Mouse (Mus musculus): ENCODE measurements at regions not wholly inside any gene's neighbourhood (a gene's known extent, or its start where the extent isn't known, plus 50 kb on each side); places are given as distances from the start of the nearest gene placed in this dataset.
"Not testable (repeated sequence)": the region's sequence is repeated elsewhere in the genome, so short reads cannot be mapped to it uniquely, and the experiment has no call there.

DNA sequence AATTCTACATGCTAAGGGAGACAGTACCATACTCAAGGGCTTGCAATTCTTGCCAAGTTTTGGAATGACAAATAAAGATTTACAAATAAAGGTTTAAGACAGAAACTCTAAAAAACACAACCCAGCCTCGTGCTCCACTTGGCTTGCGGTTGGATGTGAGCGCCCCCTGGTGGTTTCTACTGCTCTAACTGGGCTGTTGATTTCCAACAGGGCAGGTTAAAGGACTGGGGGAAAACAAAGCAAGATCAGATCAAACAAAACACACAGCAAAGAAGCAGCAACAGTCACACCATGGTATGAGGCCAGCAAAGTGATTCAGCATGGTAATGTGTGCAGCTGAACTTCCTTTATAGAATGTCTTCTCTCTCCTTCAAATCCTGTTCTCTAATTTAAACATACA, 339.2 kb downstream of the Adam3 start:
- no peaks in the 10 kb centered on the region for H3K27me3 ChIP-seq (replicated peaks)
- no peak overlapping the region for H3K9ac ChIP-seq
- H3K4me1 ChIP-seq (replicated peaks), result 0 out of 2 replicates have a peak, but pooled peaks cover 6% of the 10 kb centered on the region
- H3K27ac ChIP-seq (ENCODE audit: poor library complexity, severe bottlenecking), result no peak overlapping the region
- no peak overlapping the region for H3K4me2 ChIP-seq
- 10% methylated on average over 3 of the region's 3 CpGs for WGBS
- H3K36me3 ChIP-seq, result no peaks in the 10 kb centered on the region
- no peak for ATAC-seq (ENCODE audit: insufficient number of reproducible peaks, low FRiP score)
- no peaks in the 10 kb centered on the region for H3K9me3 ChIP-seq (replicated peaks)
- no peak overlapping the region for H3K4me3 ChIP-seq

DNA sequence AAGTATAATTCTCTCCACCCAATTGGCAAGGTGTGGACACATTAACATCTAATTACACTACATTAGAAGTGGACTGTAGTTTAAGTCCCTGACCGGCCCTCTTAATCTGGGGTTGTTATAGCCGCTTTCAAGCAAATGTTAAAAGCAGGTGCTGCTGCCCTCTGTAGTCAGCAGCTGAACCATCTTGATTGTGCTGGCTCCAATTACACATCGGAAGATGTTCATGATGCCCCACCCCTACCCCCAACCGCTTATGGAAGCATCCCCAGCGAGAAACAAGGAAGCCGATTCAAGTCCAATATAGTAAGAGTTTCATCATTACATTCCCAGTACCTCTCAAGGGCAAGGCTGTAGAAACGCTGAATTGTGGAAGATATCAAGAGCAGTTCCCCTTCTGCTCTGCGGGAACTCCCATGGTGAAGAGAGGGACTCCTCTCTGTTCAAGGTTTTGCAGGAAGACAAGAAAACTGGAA, 341.7 kb downstream of the Adam3 start:
- ATAC-seq (ENCODE audit: insufficient number of reproducible peaks, low FRiP score), result no peak
- Histone ChIP-seq H3K27ac (ENCODE audit: poor library complexity, severe bottlenecking) (no peak overlapping the region), H3K4me3 (no peak overlapping the region), H3K36me3 (no peaks in the 10 kb centered on the region), H3K9ac (no peak overlapping the region), H3K27me3 (replicated peaks) (no peaks in the 10 kb centered on the region), H3K4me2 (no peak overlapping the region), H3K9me3 (replicated peaks) (0 out of 2 replicates have a peak, but pooled peaks cover 4% of the 10 kb centered on the region), H3K4me1 (replicated peaks) (0 out of 2 replicates have a peak, but pooled peaks cover 6% of the 10 kb centered on the region)
- 66% methylated on average over 8 of the region's 8 CpGs for whole genome bisulfite sequencing

DNA sequence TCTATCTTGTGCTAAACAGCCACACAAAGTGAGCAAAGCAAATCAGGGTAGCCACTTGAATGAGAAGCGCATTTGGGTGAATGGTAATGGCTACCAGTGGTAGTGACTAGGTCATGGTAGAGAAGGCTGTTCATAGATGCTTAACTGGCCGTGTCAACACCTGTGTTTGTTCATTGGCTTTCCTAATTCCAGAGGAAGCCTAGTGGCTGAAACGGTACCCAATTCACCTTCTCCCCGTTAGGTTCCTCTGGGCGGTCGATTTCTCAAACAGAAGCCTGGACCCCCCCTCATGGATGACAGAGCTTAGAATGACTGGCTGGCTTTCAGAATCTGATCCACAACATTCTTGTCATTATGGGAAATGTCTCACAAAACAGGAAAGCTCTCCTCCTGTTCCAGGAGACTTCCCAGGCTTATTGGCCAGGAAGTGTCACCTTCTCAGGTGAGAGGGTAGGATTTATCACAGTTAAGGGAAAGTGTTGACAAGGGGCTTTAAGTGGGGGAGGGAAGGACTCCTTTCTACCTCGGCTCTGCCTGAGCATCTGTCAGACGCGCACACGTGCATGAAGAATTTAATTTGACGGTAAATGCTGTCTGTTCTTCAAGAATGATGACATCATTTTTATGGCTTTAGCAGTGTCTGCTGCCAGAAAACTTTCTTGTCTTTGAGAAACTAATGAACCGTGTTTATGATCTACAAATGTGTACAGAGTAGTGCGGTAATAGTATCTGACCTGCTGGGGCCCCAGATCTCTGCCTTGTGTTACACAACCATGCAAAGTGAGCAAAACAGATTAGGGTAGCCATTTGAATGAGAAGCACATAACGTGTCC, 342.3 kb downstream of the Adam3 start:
- Histone ChIP-seq H3K27ac (ENCODE audit: poor library complexity, severe bottlenecking) (no peak overlapping the region), H3K4me1 (replicated peaks) (0 out of 2 replicates have a peak, but pooled peaks cover 6% of the 10 kb centered on the region), H3K4me3 (no peak overlapping the region), H3K36me3 (no peaks in the 10 kb centered on the region), H3K9ac (no peak overlapping the region), H3K9me3 (replicated peaks) (0 out of 2 replicates have a peak, but pooled peaks cover 4% of the 10 kb centered on the region), H3K4me2 (no peak overlapping the region), H3K27me3 (replicated peaks) (no peaks in the 10 kb centered on the region)
- ATAC-seq (ENCODE audit: insufficient number of reproducible peaks, low FRiP score), result no peak
- 62% methylated on average over 14 of the region's 14 CpGs for WGBS

DNA sequence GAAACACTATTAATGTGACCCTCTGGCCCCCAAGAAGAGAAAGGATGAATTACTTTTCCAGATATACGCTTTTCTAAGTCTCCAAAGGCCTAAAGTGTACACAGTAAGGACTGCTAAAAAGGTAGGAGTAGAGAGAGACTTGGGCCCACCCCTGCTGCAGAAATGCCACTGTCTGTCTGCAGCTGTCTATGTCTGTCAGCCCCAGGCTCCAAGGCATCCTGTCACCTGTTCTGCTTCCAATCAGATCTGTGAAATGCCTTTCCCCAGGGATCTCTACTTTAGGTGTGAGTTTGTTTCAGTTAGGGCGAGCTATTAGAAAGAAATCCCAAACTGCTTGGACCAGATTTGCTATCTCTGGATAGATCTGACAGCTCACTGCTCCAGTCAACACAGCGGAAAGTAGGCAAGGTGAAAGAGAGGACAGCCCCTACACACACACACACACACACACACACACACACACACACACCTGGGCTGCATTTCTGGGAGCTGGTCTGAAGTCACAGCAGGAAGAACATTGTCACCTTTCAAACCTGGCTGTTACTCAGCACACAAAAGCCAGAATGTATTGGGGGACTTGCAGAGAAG, 343.9 kb downstream of the Adam3 start:
- Histone ChIP-seq H3K4me1 (replicated peaks) (0 out of 2 replicates have a peak, but pooled peaks cover 6% of the 10 kb centered on the region), H3K4me3 (no peak overlapping the region), H3K9me3 (replicated peaks) (0 out of 2 replicates have a peak, but pooled peaks cover 9% of the 10 kb centered on the region), H3K27me3 (replicated peaks) (no peaks in the 10 kb centered on the region), H3K4me2 (no peak overlapping the region), H3K27ac (ENCODE audit: poor library complexity, severe bottlenecking) (no peak overlapping the region), H3K36me3 (no peaks in the 10 kb centered on the region), H3K9ac (no peak overlapping the region)
- 61% methylated on average over 3 of the region's 3 CpGs for WGBS
- no peak for ATAC-seq (ENCODE audit: insufficient number of reproducible peaks, low FRiP score)

DNA sequence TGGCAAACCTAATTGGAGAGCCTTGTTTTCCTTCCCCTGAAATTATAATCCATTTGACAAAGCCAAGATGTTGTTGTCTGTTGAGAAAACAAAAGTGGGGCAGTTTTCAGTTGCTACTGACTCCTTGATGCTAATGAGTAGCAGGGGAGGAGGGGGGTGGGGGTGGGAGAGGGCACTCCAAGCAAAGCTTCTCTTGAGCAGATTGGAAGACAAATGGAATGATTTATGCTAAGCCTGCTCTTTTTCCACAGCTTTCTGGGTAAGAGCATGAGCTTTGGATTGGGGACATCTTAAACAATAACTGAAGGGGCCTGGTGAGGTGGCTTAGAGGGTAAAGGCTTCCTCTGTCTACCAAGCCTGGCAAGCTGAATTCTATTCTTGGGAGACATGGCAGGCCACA, 347.6 kb downstream of the Adam3 start:
- no peak for ATAC-seq (ENCODE audit: insufficient number of reproducible peaks, low FRiP score)
- H3K36me3 ChIP-seq, result no peaks in the 10 kb centered on the region
- no peak overlapping the region for H3K9ac ChIP-seq
- no peak overlapping the region for H3K4me2 ChIP-seq
- 0 out of 2 replicates have a peak, but pooled peaks cover 9% of the 10 kb centered on the region for H3K9me3 ChIP-seq (replicated peaks)
- H3K4me3 ChIP-seq, result no peak overlapping the region
- H3K4me1 ChIP-seq (replicated peaks), result 0 out of 2 replicates have a peak, but pooled peaks cover 1% of the 10 kb centered on the region
- H3K27me3 ChIP-seq (replicated peaks), result no peaks in the 10 kb centered on the region
- H3K27ac ChIP-seq (ENCODE audit: poor library complexity, severe bottlenecking), result no peak overlapping the region

DNA sequence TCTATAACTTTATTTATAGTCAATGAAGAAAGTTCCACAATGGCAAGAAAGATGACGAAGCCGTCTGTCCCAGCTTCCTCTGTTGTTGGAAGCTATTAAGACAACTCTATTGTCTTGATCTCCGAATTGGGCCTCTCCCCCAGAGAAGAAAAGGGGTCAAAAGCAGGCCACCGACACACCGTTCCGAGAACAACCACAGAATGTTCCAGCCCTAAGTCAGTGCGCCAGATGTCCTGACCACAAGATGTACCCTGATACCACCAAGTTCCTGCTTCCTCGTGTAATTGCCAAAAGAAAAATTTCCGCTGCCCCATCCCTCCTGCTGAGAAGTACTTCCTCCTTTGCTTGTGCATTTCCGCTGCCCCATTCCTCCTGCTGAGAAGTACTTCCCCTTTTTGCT, 348.8 kb downstream of the Adam3 start:
- not testable (repeated sequence) for H3K27me3 ChIP-seq (replicated peaks); H3K9me3 ChIP-seq (replicated peaks); H3K4me3 ChIP-seq; H3K27ac ChIP-seq (ENCODE audit: poor library complexity, severe bottlenecking); H3K4me2 ChIP-seq; H3K36me3 ChIP-seq; ATAC-seq (ENCODE audit: insufficient number of reproducible peaks, low FRiP score); H3K4me1 ChIP-seq (replicated peaks); H3K9ac ChIP-seq
- 88% methylated on average over 10 of the region's 10 CpGs for WGBS

DNA sequence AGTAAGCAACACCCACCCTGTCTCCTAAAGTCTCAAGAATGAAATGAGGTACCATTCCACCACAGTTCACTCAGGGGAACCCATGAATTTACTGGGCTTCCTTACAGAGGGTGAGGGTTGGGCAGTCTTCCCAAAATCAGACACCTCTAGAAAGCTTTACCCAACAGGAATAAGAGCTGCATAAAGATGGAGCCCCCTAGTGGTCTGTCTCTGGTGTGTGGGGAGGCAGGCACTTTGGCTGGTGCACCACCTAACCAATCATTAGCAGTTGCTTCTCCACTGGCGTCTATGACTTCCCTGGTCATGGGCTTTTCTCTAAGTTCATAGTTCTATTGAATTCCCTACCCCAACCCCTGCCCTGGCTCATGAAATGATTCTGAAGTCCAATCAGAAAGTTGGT, 351.1 kb downstream of the Adam3 start:
- Histone ChIP-seq H3K27me3 (replicated peaks) (no peaks in the 10 kb centered on the region), H3K4me3 (no peak overlapping the region), H3K27ac (ENCODE audit: poor library complexity, severe bottlenecking) (no peak overlapping the region), H3K9ac (no peak overlapping the region), H3K4me1 (replicated peaks) (no peaks in the 10 kb centered on the region), H3K9me3 (replicated peaks) (0 out of 2 replicates have a peak, but pooled peaks cover 5% of the 10 kb centered on the region), H3K36me3 (no peaks in the 10 kb centered on the region), H3K4me2 (no peak overlapping the region)
- no peak for ATAC-seq (ENCODE audit: insufficient number of reproducible peaks, low FRiP score)
- WGBS, result 70% methylated on average over 1 of the region's 1 CpGs

DNA sequence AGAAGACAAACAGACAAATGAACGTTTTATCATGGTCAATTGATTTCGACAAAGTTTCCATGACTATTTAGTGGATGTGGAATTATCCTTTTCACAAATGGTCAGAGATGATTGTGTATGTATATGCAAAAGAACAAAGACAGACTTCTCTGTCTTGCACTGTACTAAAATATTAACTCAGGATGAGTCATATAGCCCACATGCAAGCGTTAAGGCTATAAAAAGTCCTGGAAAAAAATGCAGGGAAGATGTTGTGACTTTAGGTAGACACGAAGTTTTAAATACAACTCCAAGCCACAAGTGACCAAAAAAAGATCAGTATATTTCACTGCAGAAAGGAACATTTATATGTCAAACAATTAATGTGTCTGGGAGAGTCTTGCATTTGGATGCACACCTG, 353.6 kb downstream of the Adam3 start:
- no peak overlapping the region for H3K27ac ChIP-seq (ENCODE audit: poor library complexity, severe bottlenecking)
- no peaks in the 10 kb centered on the region for H3K27me3 ChIP-seq (replicated peaks)
- H3K9me3 ChIP-seq (replicated peaks), result 0 out of 2 replicates have a peak, but pooled peaks cover 3% of the 10 kb centered on the region
- no peak overlapping the region for H3K4me2 ChIP-seq
- no peak for ATAC-seq (ENCODE audit: insufficient number of reproducible peaks, low FRiP score)
- 76% methylated on average over 4 of the region's 4 CpGs for WGBS
- no peaks in the 10 kb centered on the region for H3K4me1 ChIP-seq (replicated peaks)
- no peak overlapping the region for H3K4me3 ChIP-seq
- H3K9ac ChIP-seq, result no peak overlapping the region
- no peaks in the 10 kb centered on the region for H3K36me3 ChIP-seq

DNA sequence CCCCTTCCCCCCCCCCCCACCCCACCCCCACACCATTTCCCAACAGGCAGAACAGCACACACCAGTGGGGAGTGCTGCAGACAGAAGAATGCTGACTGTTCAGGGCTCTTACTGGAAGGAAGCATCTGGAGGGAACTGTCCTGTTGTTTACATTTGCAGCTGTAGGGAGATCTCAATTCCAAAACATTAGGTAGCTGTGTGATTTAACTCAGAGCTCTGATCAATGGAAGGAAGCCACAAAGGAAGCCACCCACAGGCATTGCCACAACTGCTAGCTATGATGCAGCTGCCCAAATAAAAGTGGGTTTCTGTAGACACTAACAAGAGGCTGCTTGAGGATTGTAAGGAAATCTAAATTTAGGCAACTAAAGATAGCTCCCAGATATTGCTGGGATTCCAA, 359.7 kb downstream of the Adam3 start:
- no peaks in the 10 kb centered on the region for H3K36me3 ChIP-seq
- no peak overlapping the region for H3K9ac ChIP-seq
- no peaks in the 10 kb centered on the region for H3K9me3 ChIP-seq (replicated peaks)
- H3K4me1 ChIP-seq (replicated peaks), result peaks cover 7% of the 10 kb centered on the region
- H3K27me3 ChIP-seq (replicated peaks), result no peaks in the 10 kb centered on the region
- no peak overlapping the region for H3K27ac ChIP-seq (ENCODE audit: poor library complexity, severe bottlenecking)
- H3K4me3 ChIP-seq, result no peak overlapping the region
- no peak for ATAC-seq (ENCODE audit: insufficient number of reproducible peaks, low FRiP score)
- H3K4me2 ChIP-seq, result no peak overlapping the region

DNA sequence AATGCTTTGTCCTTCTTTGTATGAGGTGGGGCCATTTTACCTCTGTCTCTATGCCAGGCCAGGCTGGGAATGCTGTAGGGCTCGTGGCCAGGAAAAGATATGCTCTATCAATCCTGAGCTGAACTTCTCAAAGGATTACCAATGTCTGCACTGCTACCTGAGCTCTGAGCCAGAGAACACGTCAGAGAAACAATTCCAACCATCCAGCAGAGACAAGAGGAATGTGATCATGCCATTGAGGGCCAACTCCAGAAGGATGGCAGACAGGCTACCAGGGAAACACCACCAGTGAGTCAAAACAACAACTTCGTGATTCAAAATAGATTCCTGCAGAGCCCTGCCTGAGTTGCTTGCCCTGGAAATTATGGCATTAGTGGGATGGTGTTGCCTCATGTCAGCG, 361.0 kb downstream of the Adam3 start:
- 40% methylated on average over 4 of the region's 4 CpGs for WGBS
- Histone ChIP-seq H3K36me3 (no peaks in the 10 kb centered on the region), H3K27ac (ENCODE audit: poor library complexity, severe bottlenecking) (no peak overlapping the region), H3K9me3 (replicated peaks) (peaks cover 3% of the 10 kb centered on the region; the same call in 1 of the 2 replicates), H3K9ac (no peak overlapping the region), H3K27me3 (replicated peaks) (no peaks in the 10 kb centered on the region), H3K4me1 (replicated peaks) (peaks cover 7% of the 10 kb centered on the region), H3K4me2 (no peak overlapping the region), H3K4me3 (no peak overlapping the region)
- ATAC-seq (ENCODE audit: insufficient number of reproducible peaks, low FRiP score), result no peak

DNA sequence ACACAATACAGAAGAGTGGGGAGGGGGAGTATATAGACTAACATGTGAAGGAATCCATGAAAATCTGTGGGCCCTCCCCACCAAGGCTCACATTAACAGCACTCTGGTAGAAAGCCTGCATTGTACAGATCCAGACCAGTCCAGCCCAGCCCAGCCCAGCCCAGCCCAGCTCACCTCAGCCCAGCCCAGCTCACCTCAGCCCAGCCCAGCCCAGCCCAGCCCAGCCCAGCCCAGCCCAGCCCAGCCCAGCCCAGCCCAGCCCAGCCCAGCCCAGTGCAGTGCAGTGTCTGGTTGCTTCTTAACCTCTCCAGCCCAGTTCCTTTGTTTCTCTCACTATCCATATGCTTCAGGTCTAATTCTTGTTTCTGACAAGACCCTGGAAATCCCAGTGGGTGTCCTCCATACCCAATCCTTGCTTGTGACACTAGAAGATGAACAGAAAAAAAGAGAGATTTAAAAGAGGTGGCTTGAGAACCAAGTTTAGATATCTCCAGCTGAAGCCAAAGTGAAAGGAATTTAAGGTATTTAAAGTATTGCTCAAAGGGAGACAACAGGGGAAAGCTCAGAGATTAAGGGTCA, 366.5 kb downstream of the Adam3 start:
- no peak for ATAC-seq (ENCODE audit: insufficient number of reproducible peaks, low FRiP score)
- no peak overlapping the region for H3K4me3 ChIP-seq
- H3K36me3 ChIP-seq, result no peaks in the 10 kb centered on the region
- H3K9me3 ChIP-seq (replicated peaks), result peaks cover 6% of the 10 kb centered on the region; the same call in 1 of the 2 replicates
- H3K9ac ChIP-seq, result no peak overlapping the region
- no peak overlapping the region for H3K27ac ChIP-seq (ENCODE audit: poor library complexity, severe bottlenecking)
- H3K27me3 ChIP-seq (replicated peaks), result no peaks in the 10 kb centered on the region
- H3K4me1 ChIP-seq (replicated peaks), result peaks cover 5% of the 10 kb centered on the region; the same call in 1 of the 2 replicates
- no peak overlapping the region for H3K4me2 ChIP-seq
